Comparison of ENCODE assay signal across 15 mouse cellular contexts in the genomic region with DNA sequence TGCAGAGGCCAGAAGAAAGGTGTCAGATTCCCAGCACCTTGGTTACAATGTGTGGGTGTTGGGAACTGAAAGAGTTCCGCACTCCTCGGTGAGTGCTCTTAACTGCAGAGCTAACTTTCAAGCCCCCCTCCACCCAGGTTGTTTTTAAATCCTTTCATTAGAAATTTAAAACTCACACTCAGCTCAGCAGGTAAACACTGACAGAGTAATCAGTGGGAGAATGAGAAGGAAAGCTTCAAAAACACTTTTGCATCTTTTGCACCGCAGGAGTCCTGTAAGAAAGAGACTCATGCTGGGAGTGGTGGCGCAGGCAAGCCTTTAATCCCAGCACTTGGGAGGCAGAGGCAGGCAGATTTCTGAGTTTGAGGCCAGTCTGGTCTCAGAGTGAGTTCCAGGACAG.
"Had no signal": no experiment of that assay in that cellular context is flagged by ENCODE, and none has a peak within 500 bp of the region (broad histone marks: within the 10 kb centered on the region; RNA-seq: fewer than 3 reads in every experiment).

No protein-coding gene starts in this region.

- H3K36me3 ChIP-seq: neural tube, embryonic 15.5 days; stomach, embryonic 15.5 days had no signal

- H3K9me3 ChIP-seq: neural tube, embryonic 15.5 days; stomach, embryonic 15.5 days had no signal

- H3K27me3 ChIP-seq: neural tube, embryonic 15.5 days; stomach, embryonic 15.5 days had no signal

- H3K4me3 ChIP-seq: neural tube, embryonic 15.5 days; stomach, embryonic 15.5 days had no signal

- H3K4me1 ChIP-seq: neural tube, embryonic 15.5 days; stomach, embryonic 15.5 days had no signal

- H3K9ac ChIP-seq: neural tube, embryonic 15.5 days; stomach, embryonic 15.5 days had no signal

- H3K4me2 ChIP-seq: neural tube, embryonic 15.5 days; stomach, embryonic 15.5 days had no signal

- H3K27ac ChIP-seq: neural tube, embryonic 15.5 days; stomach, embryonic 15.5 days; stomach, postnatal 0 days had no signal

- DNase-seq: retina, postnatal 1 day; right cerebral cortex, adult 18-20 months; right cerebral cortex, postnatal 14 days; right cerebral cortex, postnatal 25 days; right cerebral cortex, postnatal 4 days; spleen, adult 18-20 months; thymus, adult 18-20 months; thymus, adult 2 months; thymus, postnatal 14 days; thymus, postnatal 25 days; thymus, postnatal 36 days; thymus, postnatal 4 days had no signal
